Mouse (Mus musculus): ENCODE results near the gene Col6a4.

Gene Col6a4

GRCm38 (mm10) chr9:106096683-106097082 is at the start of gene Col6a4:
Col6a4 (minus strand) TSS chr9:106096783.
- no peak for DNase-seq (ENCODE audit: low read depth)

GRCm38 (mm10) chr9:106145582-106145981 is 49.0 kb upstream of the Col6a4 start:
- no peak for DNase-seq (ENCODE audit: low read depth)

- no peak for DNase-seq (ENCODE audit: low read depth)
These were observed 47.6 kb upstream of the Col6a4 start for GRCm38 (mm10) chr9:106144176-106144575.

- DNase-seq (ENCODE audit: low read depth) = no peak
These were observed 45.4 kb upstream of the Col6a4 start for GRCm38 (mm10) chr9:106141955-106142354.

- DNase-seq (ENCODE audit: low read depth) = no peak
These were observed 43.2 kb upstream of the Col6a4 start for GRCm38 (mm10) chr9:106139763-106140162.

GRCm38 (mm10) chr9:106137671-106138216 is 41.2 kb upstream of the Col6a4 start:
- no peak for DNase-seq (ENCODE audit: low read depth)

GRCm38 (mm10) chr9:106130250-106130649 is 33.7 kb upstream of the Col6a4 start:
- DNase-seq (ENCODE audit: low read depth) = no peak

GRCm38 (mm10) chr9:106129072-106129471 is 32.5 kb upstream of the Col6a4 start:
- DNase-seq (ENCODE audit: low read depth) = no peak

- DNase-seq (ENCODE audit: low read depth) = no peak
These were observed 30.2 kb upstream of the Col6a4 start for GRCm38 (mm10) chr9:106126786-106127251.

GRCm38 (mm10) chr9:106123599-106123998 is 27.0 kb upstream of the Col6a4 start:
- peak; percentile 57 for DNase-seq (ENCODE audit: low read depth)

- no peak for DNase-seq (ENCODE audit: low read depth)
These were observed 22.5 kb upstream of the Col6a4 start for GRCm38 (mm10) chr9:106119075-106119474.

- no peak for DNase-seq (ENCODE audit: low read depth)
These were observed 19.3 kb upstream of the Col6a4 start for GRCm38 (mm10) chr9:106115801-106116424.

GRCm38 (mm10) chr9:106112770-106113423 is 16.3 kb upstream of the Col6a4 start:
- DNase-seq (ENCODE audit: low read depth) = peak; percentile 79

- no peak for DNase-seq (ENCODE audit: low read depth)
These were observed 9.7 kb upstream of the Col6a4 start for GRCm38 (mm10) chr9:106106241-106106640.

GRCm38 (mm10) chr9:106104401-106104800 is 7.8 kb upstream of the Col6a4 start:
- no peak for DNase-seq (ENCODE audit: low read depth)

- no peak for DNase-seq (ENCODE audit: low read depth)
These were observed 4.6 kb upstream of the Col6a4 start for GRCm38 (mm10) chr9:106101166-106101565.

- DNase-seq (ENCODE audit: low read depth) = no peak
These were observed 3.7 kb upstream of the Col6a4 start for GRCm38 (mm10) chr9:106100262-106100661.

GRCm38 (mm10) chr9:106099379-106100021 is 2.9 kb upstream of the Col6a4 start:
- no peak for DNase-seq (ENCODE audit: low read depth)

- no peak for DNase-seq (ENCODE audit: low read depth)
These were observed 15.1 kb downstream of the Col6a4 start for GRCm38 (mm10) chr9:106081528-106081927.

- peak; percentile 66 for DNase-seq (ENCODE audit: low read depth)
These were observed 16.1 kb downstream of the Col6a4 start for GRCm38 (mm10) chr9:106080261-106081033.

- no peak for DNase-seq (ENCODE audit: low read depth)
These were observed 18.6 kb downstream of the Col6a4 start for GRCm38 (mm10) chr9:106077953-106078352.

- DNase-seq (ENCODE audit: low read depth) = no peak
These were observed 20.3 kb downstream of the Col6a4 start for GRCm38 (mm10) chr9:106076234-106076633.

Data from naive thymus-derived CD4-positive, alpha-beta T cell, adult 2 months (primary cell).